Mouse (Mus musculus): ENCODE measurements around the gene Limk2.

The Limk2 gene

GRCm38 (mm10) chr11:3370162-3370561 is 38.8 kb downstream of the Limk2 start:
- DNase-seq = no peak

- DNase-seq = no peak
Observed at GRCm38 (mm10) chr11:3369449-3369848, 39.5 kb downstream of the Limk2 start.

DNA sequence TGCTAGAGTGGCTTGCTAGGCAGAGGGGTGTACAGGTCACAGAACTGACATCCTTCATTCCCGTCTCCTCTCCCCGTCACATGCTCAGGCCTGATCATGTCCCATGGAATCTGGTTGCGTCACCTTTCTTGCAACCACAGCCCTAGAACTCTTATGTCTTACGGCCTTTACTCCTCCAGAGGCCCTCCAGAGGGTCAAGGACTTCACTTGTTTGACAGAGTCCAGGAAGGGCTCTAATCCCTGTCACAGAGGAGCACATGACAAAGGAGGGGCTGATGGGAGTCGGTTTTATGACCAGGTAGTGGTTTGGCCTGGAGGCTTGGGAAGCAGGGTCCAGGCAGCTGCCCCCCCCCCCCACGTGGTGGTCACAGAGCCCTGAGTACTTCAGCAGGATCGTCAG is 40.0 kb downstream of the Limk2 start:
- DNase-seq = no peak

GRCm38 (mm10) chr11:3366411-3366810 is 42.6 kb downstream of the Limk2 start:
- no peak for DNase-seq

DNA sequence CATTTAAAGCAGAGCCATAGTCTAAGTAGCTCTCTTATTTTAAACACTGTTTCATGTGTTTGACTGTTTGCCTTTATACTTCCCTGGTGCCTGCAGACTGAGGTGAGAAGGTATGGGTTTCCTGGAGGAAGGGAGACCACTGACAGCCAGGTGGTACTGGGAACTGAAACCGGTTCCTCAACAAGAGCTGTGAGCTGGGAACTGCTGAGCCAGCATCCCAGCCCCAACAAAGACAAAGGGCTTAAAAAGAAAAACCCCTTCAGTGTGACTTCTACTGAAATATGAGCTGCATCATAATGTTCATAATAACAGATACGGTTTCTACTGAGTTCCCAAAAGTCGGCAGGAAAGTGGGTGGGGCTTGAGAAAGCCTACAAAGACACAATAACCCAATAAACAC is 46.1 kb downstream of the Limk2 start:
- DNase-seq = no peak

GRCm38 (mm10) chr11:3352990-3353585 is 55.9 kb downstream of the Limk2 start:
- no peak for DNase-seq

- no peak for DNase-seq
Observed at GRCm38 (mm10) chr11:3352131-3352530, 56.9 kb downstream of the Limk2 start.

DNA sequence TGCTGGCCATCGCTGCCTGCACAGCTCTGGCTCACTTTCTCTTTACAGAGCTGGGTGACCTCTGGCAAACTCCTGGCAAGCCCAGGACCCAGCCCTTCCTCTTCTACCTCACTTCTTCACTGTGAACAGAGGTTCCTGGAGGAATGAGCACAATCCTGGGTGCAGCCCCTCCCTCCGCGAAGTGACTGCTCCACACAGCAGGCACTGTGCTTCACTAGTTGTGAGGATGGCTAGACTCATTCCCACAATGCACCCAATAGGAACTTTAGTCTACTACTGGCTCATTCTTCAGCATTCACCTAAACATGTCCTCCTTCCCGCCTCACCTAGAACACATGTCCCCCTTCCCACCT is 59.7 kb downstream of the Limk2 start:
- no peak for DNase-seq

- no peak for DNase-seq
Observed at GRCm38 (mm10) chr11:3348576-3349342, 60.2 kb downstream of the Limk2 start.

GRCm38 (mm10) chr11:3347835-3348195 is 61.2 kb downstream of the Limk2 start:
- DNase-seq = no peak

DNA sequence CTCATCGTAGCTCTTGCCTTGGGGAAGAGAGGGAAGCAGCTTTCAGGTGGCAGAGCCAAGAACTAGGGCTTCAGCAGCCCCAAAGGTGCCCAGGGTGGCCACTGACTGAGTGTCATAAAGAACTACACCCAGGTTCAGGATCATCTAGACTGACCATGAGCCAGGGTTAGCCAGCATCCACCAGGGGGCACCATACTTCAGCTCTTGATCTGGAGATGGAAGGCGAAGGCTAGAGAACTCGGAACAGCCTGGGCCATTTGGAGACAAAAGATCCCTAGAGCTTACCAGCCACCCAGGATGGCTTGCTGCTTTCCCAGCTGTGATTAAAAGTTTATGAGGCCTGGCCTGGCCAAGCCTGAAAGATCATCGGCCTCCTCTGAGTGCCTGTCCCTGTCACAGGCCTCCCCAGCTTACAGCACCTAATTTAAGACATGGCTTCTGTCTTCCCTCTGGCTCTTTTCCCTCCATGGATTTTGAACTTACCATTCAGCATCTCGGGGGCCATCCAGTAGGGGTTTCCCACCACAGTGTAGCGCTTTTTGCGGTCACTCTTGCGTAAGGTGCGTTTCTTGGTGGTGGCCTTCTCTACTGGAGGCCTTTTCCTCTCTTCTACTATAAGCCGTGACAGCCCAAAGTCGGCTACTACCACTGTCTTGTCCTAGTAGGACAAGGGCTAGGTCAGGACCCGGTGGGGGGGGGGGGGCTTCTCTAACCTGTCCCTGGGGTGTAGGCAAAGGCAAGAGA is 61.7 kb downstream of the Limk2 start:
- DNase-seq = peak; percentile 91

DNA sequence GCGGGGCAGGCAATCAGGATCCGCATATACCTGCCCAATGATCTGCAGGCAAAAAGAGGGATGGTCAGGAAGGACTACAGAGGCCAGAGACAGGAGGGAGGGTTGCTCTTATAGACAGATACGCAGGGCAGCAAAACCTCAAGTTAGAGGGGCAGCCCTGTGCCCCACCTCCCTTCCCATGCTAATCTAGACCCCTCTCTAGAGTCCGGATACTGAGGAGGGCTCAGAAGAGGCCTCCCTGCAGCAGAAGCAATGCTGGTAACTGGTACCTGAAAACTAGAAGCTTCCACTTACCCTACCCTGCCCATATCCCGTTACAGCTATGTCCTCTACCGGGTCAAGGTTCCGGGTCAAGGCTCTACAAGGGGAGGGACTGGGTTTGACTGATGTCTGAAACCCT is 62.6 kb downstream of the Limk2 start:
- no peak for DNase-seq

DNA sequence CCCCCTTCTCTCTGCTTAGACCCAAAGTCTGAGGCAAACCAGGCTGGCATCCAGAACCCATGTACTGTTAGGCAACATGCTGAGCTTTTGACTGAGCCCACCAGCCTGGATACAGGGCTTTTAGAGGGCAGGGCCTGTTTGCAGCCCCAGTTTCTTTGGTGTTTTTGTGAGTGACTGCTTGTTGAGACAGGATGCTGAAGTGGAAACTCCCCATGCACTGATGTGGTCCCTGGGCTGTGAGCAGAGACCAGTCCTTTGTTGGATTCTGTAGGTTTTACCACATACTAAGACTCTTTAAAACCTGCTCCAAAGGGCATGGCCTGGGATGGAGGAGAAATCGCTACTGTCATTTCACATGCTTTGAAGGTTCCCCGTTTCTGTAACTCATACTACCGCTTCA is 64.1 kb downstream of the Limk2 start:
- no peak for DNase-seq

DNA sequence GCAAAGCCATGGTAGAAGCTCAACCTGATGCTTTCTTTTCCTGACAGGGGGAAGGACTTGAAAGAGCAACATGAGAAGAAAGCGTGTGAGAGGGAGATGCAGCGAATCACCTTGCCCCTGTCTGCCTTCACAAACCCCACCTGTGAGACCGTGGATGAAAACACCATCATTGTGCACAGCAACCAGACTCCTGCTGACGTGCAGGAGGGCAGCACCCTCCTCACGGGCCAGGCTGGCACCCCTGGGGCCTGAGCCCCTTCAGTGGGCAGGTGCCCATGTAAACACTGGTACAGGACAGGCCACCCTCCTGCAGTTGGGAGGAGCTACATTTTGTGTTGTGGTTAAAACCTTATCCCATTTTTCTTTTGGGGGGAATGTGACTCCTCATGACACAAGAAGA is 67.5 kb downstream of the Limk2 start:
- DNase-seq = no peak

GRCm38 (mm10) chr11:3337961-3338360 is 71.0 kb downstream of the Limk2 start:
- no peak for DNase-seq

DNA sequence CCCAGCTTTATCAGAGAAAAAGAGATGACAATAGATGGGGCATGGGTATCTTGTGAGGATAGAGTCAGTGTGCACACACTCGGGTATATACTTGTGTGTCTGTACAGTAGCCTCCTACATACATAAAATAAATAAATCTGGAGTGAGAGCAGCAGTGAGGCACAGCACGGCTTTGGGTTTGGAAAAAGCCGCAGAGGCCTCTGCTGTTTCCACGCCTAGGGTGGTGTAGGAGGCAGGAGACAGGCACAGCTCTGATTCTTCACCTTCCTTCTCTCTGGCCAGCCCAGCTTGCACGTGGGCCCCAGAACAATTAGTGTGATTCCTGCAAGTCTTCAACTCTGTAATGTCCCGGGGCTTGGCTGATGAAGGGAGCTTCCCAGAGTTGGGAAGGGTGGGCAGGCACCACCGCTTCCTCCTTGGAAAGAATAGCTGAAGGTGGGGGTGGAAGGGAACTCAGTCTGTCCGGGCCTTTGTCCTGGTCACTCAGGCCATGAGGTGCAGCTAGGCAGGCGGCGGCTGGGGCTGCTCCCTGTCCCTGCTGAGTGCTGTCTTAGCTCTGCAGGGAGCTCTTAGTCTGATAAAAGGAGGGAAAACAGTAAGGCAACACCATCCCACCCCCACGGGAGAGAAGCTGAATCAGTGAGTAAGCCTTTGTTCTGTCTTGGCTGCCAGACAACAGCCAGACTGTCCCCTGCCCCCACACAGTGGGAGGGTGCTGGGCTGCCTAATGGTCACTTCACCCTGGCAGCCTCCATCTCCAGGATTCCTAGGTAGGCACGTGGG is 71.6 kb downstream of the Limk2 start:
- DNase-seq = peak; percentile 81

DNA sequence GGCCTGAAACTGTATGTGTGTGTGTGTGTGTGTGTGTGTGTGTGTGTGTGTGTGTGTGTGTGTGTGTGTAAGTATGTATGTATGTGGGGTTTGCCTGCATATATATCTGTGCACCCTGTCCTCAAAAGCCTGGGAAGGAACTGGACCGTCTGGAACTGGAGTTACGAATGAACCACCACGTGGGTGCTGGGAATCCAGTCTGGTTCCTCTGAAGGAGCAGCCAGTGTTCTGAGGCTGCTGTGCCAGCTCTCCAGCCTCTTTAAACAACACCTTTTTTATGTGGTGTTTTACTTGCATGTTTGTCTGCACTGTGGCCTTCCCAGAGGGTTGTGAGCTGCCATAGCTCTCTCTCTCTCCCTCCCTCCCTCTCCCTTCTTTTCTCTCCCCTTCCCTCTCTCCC is 72.4 kb downstream of the Limk2 start:
- no peak for DNase-seq

DNA sequence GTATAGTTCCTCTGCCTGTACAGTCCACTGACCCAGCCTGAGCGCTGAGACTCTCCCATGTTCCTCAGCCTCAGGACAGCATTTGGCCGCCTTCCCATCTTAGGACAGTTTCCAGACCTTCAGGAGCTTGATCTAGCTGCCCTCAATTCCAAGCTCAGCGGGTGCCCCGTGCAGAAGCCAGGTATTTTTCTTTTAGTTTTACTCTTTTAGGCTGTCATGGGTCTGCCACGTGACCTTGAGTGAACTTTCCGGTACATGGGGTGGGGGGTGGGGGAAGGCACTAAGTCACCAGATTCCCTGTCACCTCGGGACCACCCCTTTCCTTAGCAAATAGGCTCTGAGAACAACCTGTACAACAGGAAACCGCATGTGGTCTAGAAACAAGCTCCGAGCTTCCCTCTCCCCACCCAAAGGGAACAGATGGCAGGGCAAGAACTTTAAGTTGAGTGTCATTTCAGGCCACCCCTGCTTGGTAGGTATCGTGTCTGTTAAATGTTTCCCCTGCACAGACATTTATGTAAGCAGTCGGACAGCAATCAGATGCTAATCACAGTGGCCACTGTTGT is 73.3 kb downstream of the Limk2 start:
- DNase-seq = peak; percentile 87

GRCm38 (mm10) chr11:3334711-3335316 is 74.2 kb downstream of the Limk2 start:
- no peak for DNase-seq

DNA sequence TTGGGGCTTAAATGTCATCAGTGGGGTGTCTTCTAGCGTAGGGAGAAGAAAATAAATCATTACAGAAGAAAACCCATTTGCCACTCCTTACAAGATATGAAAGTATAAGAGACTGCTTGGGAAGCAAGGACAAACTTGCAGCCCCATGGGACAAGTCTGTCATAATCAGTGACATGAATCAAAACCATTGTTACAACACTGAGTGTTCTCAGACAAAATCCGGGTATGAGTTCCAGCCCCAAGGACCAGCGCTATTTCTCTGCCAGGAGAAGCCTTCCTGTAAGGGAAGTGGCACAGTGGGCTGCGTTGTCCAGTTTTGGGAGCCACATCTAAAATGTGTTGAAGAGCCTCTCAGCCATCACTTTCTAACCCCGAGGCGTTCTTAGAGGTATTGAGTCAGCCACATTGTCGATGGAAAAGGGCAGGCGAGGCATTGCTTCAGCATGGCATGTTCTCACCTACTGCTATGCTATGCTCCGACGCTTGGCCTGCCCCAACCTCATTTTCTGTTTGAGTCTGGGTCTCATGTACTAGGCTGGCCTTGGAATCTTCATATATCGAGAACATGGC is 74.8 kb downstream of the Limk2 start:
- DNase-seq = no peak

- no peak for DNase-seq
Observed at GRCm38 (mm10) chr11:3333111-3333695, 75.8 kb downstream of the Limk2 start.

Data from cerebellum, adult 8-10 months (tissue).